Mouse (Mus musculus): Measurements from ENCODE around the gene Fads3. TPM values are rescaled to one million over a fixed set of nuclear protein-coding genes. Genes with fewer than 3 reads are reported as not detected.

Gene Fads3
- polyA plus RNA-seq, 1 experiment from 2014 or later = 79.6 TPM

GRCm38 (mm10) chr19:10057486-10058351, 16.4 kb downstream of the Fads3 start:
- no peak overlapping the region for H3K4me3 ChIP-seq (ENCODE audit: low read depth, low read length)
- peak overlapping the region; percentile 82 for H3K27ac ChIP-seq (ENCODE audit: low read length)
- no peaks in the 10 kb centered on the region for H3K9me3 ChIP-seq (ENCODE audit: low read length)
- DNase-seq (ENCODE audit: low spot score) (peak; percentile 78), ATAC-seq (peak; percentile 14)
- 44% methylated on average over 11 of the region's 11 CpGs for WGBS
- H3K4me1 ChIP-seq (ENCODE audit: insufficient read depth, low read depth, low read length) = peaks cover 30% of the 10 kb centered on the region
- no peak for TF ChIP-seq CTCF (IDR thresholded peaks at IDR 0.05)
- TF ChIP-seq EP300 (IDR thresholded peaks at IDR 0.05) = no peak
- H3K27me3 ChIP-seq (replicated peaks; ENCODE audit: insufficient read depth, low read length) = no peaks in the 10 kb centered on the region
- no peak overlapping the region for H3K4me2 ChIP-seq (replicated peaks; ENCODE audit: low read depth, low read length)
- H3K9ac ChIP-seq (replicated peaks; ENCODE audit: low read depth) = no peak overlapping the region
- peaks cover 16% of the 10 kb centered on the region for H3K36me3 ChIP-seq (ENCODE audit: insufficient read depth, low read length)

DNA sequence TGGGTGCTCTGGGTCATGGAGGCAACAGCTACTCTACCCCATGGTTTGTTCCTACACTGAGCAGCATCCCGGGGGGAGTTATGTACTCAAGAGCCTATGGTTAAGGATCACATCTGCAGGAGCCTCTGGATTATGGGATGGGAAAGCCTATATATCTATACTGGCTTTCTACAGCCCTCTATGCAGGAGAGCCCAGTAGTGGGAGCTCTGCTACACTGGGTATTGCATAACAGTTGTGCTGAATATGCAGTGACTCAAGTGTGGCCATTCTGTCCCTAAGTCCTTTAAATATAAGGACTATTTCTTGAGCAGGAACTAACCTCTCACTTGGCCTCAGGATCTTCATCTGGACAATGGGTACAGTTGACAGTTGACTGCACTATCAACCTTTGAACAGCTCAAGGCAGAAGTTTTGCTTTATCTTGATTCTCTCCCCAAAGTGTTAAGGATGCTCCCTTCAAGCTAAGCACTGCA, 17.0 kb downstream of the Fads3 start:
- TF ChIP-seq CTCF (IDR thresholded peaks at IDR 0.05) (peak; percentile 18; the same call in 1 of the 2 replicates), EP300 (IDR thresholded peaks at IDR 0.05) (no peak)
- no peak for ATAC-seq
- WGBS = 66% methylated on average over 1 of the region's 1 CpGs
- Histone ChIP-seq H3K4me1 (ENCODE audit: insufficient read depth, low read depth, low read length) (peaks cover 30% of the 10 kb centered on the region), H3K36me3 (ENCODE audit: insufficient read depth, low read length) (peaks cover 16% of the 10 kb centered on the region), H3K27me3 (replicated peaks; ENCODE audit: insufficient read depth, low read length) (no peaks in the 10 kb centered on the region), H3K9ac (replicated peaks; ENCODE audit: low read depth) (no peak overlapping the region), H3K27ac (ENCODE audit: low read length) (peak overlapping the region; percentile 82), H3K4me2 (replicated peaks; ENCODE audit: low read depth, low read length) (no peak overlapping the region), H3K9me3 (ENCODE audit: low read length) (no peaks in the 10 kb centered on the region), H3K4me3 (ENCODE audit: low read depth, low read length) (no peak overlapping the region)
- no peak for DNase-seq (ENCODE audit: low spot score)

DNA sequence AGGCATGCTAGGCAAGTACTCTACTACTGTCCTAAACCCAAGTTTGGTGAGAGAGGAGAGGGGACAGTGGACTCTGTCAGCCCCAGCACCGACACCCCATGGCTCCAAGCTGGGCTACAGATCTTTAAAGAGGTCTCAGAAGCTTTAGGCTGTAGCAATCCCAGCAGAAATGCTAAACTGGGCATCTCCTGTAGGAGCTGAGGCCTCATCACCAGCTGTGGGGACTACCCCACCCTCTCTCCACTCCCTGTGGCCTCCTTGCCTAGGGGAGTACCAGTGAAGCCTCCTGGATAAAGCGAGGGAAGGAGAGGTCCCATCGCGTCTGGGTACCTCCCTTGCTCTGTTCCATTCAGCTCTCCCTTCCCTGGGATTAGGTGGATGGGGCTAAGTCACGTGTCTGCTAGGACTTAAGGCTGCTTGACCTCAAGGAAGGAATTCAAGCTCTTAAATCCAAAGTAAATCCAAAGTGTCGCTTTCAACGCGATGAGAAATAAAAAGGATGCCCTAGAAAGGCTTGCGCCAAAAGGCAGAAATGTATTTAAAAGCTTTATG, 17.6 kb downstream of the Fads3 start:
- no peak overlapping the region for H3K4me3 ChIP-seq (ENCODE audit: low read depth, low read length)
- H3K9ac ChIP-seq (replicated peaks; ENCODE audit: low read depth) = no peak overlapping the region
- H3K27ac ChIP-seq (ENCODE audit: low read length) = peak overlapping the region; percentile 82
- H3K36me3 ChIP-seq (ENCODE audit: insufficient read depth, low read length) = peaks cover 14% of the 10 kb centered on the region
- 0 out of 2 replicates have a peak overlapping the region, but pooled peaks have one; percentile 8 for H3K4me2 ChIP-seq (replicated peaks; ENCODE audit: low read depth, low read length)
- 61% methylated on average over 9 of the region's 9 CpGs for WGBS
- peaks cover 35% of the 10 kb centered on the region for H3K4me1 ChIP-seq (ENCODE audit: insufficient read depth, low read depth, low read length)
- no peaks in the 10 kb centered on the region for H3K9me3 ChIP-seq (ENCODE audit: low read length)
- TF ChIP-seq CTCF (IDR thresholded peaks at IDR 0.05) (no peak), EP300 (IDR thresholded peaks at IDR 0.05) (no peak)
- ATAC-seq (no peak), DNase-seq (ENCODE audit: low spot score) (no peak)
- H3K27me3 ChIP-seq (replicated peaks; ENCODE audit: insufficient read depth, low read length) = no peaks in the 10 kb centered on the region

DNA sequence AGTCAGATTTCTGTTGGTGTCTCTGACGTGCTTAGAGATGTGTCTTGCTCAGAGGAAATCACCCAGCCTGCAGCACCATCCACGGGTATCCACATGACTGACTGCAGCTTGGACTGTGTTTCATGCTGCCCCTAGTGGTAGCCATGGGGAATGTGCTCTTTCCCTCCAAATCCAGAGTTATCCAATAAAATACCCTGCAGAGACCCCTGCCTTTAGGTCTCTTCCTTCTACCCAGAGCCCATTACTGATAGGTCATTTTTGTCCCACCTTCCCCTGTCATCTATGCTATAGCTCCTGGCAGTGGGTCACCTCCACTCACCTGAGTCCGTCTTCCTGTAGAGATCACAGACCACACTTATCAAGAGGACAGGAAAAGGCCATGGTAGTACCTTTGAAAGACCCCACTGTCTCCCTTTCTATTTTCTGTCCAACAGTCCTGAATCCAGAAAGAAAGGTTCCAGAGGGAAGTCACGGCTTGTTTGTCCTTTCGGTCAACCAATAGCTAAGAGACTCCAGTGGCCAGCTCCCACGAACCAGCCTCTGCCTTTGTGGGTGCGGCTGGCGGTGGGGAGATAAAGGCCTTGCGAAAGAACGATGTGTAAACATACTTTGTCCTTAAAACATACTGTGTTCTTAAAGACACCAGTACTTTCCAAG, 18.7 kb downstream of the Fads3 start:
- H3K4me1 ChIP-seq (ENCODE audit: insufficient read depth, low read depth, low read length) = peaks cover 40% of the 10 kb centered on the region
- no peaks in the 10 kb centered on the region for H3K9me3 ChIP-seq (ENCODE audit: low read length)
- H3K4me3 ChIP-seq (ENCODE audit: low read depth, low read length) = peak overlapping the region; percentile 12; the same call in 1 of the 2 replicates
- ATAC-seq (peak; percentile 81), DNase-seq (ENCODE audit: low spot score) (peak; percentile 94)
- TF ChIP-seq CTCF (IDR thresholded peaks at IDR 0.05) (peak; percentile 94), EP300 (IDR thresholded peaks at IDR 0.05) (peak; percentile 55; the same call in 1 of the 2 replicates)
- peak overlapping the region; percentile 37 for H3K4me2 ChIP-seq (replicated peaks; ENCODE audit: low read depth, low read length)
- no peaks in the 10 kb centered on the region for H3K27me3 ChIP-seq (replicated peaks; ENCODE audit: insufficient read depth, low read length)
- WGBS = 15% methylated on average over 10 of the region's 10 CpGs
- peaks cover 11% of the 10 kb centered on the region for H3K36me3 ChIP-seq (ENCODE audit: insufficient read depth, low read length)
- peak overlapping the region; percentile 82 for H3K27ac ChIP-seq (ENCODE audit: low read length)
- no peak overlapping the region for H3K9ac ChIP-seq (replicated peaks; ENCODE audit: low read depth)

- Histone ChIP-seq H3K9ac (replicated peaks; ENCODE audit: low read depth) (no peak overlapping the region), H3K4me1 (ENCODE audit: insufficient read depth, low read depth, low read length) (peaks cover 37% of the 10 kb centered on the region), H3K4me3 (ENCODE audit: low read depth, low read length) (no peak overlapping the region), H3K27me3 (replicated peaks; ENCODE audit: insufficient read depth, low read length) (no peaks in the 10 kb centered on the region), H3K9me3 (ENCODE audit: low read length) (no peaks in the 10 kb centered on the region), H3K36me3 (ENCODE audit: insufficient read depth, low read length) (peaks cover 4% of the 10 kb centered on the region), H3K27ac (ENCODE audit: low read length) (peak overlapping the region; percentile 82), H3K4me2 (replicated peaks; ENCODE audit: low read depth, low read length) (no peak overlapping the region)
- DNase-seq (ENCODE audit: low spot score) (no peak), ATAC-seq (0 out of 2 replicates have a peak, but pooled peaks have one; percentile 3)
- TF ChIP-seq EP300 (IDR thresholded peaks at IDR 0.05) (no peak), CTCF (IDR thresholded peaks at IDR 0.05) (no peak)
- WGBS = 42% methylated on average over 8 of the region's 8 CpGs
Measured at GRCm38 (mm10) chr19:10060783-10061590, 19.6 kb downstream of the Fads3 start.

Measured in lung, postnatal 0 days (tissue).